In genomic region chr3:107953328-107953755, GRCm38 (mm10) we compare ENCODE assay signal across 8 mouse cellular contexts. TPM values are rescaled to one million over a fixed set of nuclear protein-coding genes. Genes with fewer than 3 reads are reported as not detected.
DNase-seq lines count a peak whose midpoint lies in the region; ATAC-seq and TF ChIP-seq lines count a peak whose summit lies in the region.

No protein-coding gene starts in this region.

- H3K4me2 ChIP-seq in hindbrain, embryonic 12.5 days (replicated peaks): no peak overlapping the region
- no peak overlapping the region for H3K4me2 ChIP-seq in intestine, embryonic 16.5 days (ENCODE audit: low read depth, low read length)
- no peak overlapping the region for H3K4me2 ChIP-seq in limb, embryonic 11.5 days (ENCODE audit: low read depth, severe bottlenecking)
- H3K4me2 ChIP-seq in midbrain, embryonic 15.5 days: no peak overlapping the region

- no peak for TF ChIP-seq POLR2A in testis, adult 2 months (IDR thresholded peaks at IDR 0.05; ENCODE audit: control insufficient read depth, low read depth, low read length)

- peaks cover 7% of the 10 kb centered on the region; the same call in 1 of the 2 replicates for H3K4me1 ChIP-seq in hindbrain, embryonic 10.5 days (replicated peaks)
- no peaks in the 10 kb centered on the region for H3K4me1 ChIP-seq in hindbrain, embryonic 12.5 days
- H3K4me1 ChIP-seq in intestine, embryonic 16.5 days (ENCODE audit: control insufficient read depth, insufficient read depth, low read length): peaks cover 5% of the 10 kb centered on the region; the same call in 1 of the 2 replicates
- H3K4me1 ChIP-seq in limb, embryonic 11.5 days (ENCODE audit: control insufficient read depth, insufficient read depth, low read length): no peaks in the 10 kb centered on the region
- H3K4me1 ChIP-seq in midbrain, embryonic 15.5 days: no peaks in the 10 kb centered on the region
- H3K4me1 ChIP-seq in testis, adult 2 months (ENCODE audit: control insufficient read depth, insufficient read depth, low read length): no peaks in the 10 kb centered on the region; the same call in 1 of the 2 replicates

- no peaks in the 10 kb centered on the region for H3K36me3 ChIP-seq in hindbrain, embryonic 10.5 days
- H3K36me3 ChIP-seq in hindbrain, embryonic 12.5 days: no peaks in the 10 kb centered on the region
- no peaks in the 10 kb centered on the region for H3K36me3 ChIP-seq in intestine, embryonic 16.5 days (ENCODE audit: control insufficient read depth, insufficient read depth, low read length)
- no peaks in the 10 kb centered on the region for H3K36me3 ChIP-seq in limb, embryonic 11.5 days (ENCODE audit: control insufficient read depth, insufficient read depth, low read length)
- no peaks in the 10 kb centered on the region for H3K36me3 ChIP-seq in midbrain, embryonic 15.5 days (replicated peaks)
- no peaks in the 10 kb centered on the region for H3K36me3 ChIP-seq in testis, adult 2 months (ENCODE audit: control insufficient read depth, insufficient read depth, low read length)

- H3K9me3 ChIP-seq in hindbrain, embryonic 10.5 days: no peaks in the 10 kb centered on the region
- no peaks in the 10 kb centered on the region for H3K9me3 ChIP-seq in hindbrain, embryonic 12.5 days (replicated peaks)
- no peaks in the 10 kb centered on the region for H3K9me3 ChIP-seq in intestine, embryonic 16.5 days (ENCODE audit: control insufficient read depth, low read length)
- no peaks in the 10 kb centered on the region for H3K9me3 ChIP-seq in limb, embryonic 11.5 days (ENCODE audit: control insufficient read depth, low read length)
- no peaks in the 10 kb centered on the region for H3K9me3 ChIP-seq in midbrain, embryonic 15.5 days

- no peaks in the 10 kb centered on the region for H3K27me3 ChIP-seq in hindbrain, embryonic 10.5 days (ENCODE audit: insufficient read depth, poor library complexity, severe bottlenecking)
- no peaks in the 10 kb centered on the region for H3K27me3 ChIP-seq in hindbrain, embryonic 12.5 days
- no peaks in the 10 kb centered on the region for H3K27me3 ChIP-seq in intestine, embryonic 16.5 days (replicated peaks; ENCODE audit: control insufficient read depth, insufficient read depth, low read length)
- H3K27me3 ChIP-seq in limb, embryonic 11.5 days (ENCODE audit: control insufficient read depth, insufficient read depth, low read length): no peaks in the 10 kb centered on the region
- H3K27me3 ChIP-seq in midbrain, embryonic 15.5 days (replicated peaks): no peaks in the 10 kb centered on the region
- H3K27me3 ChIP-seq in testis, adult 2 months (ENCODE audit: control insufficient read depth, insufficient read depth, low read length): no peaks in the 10 kb centered on the region

- 21% methylated on average over 6 of the region's 6 CpGs for WGBS in hindbrain, embryonic 10.5 days
- WGBS in hindbrain, embryonic 12.5 days: 26% methylated on average over 6 of the region's 6 CpGs
- 28% methylated on average over 6 of the region's 6 CpGs for WGBS in intestine, embryonic 16.5 days
- WGBS in limb, embryonic 11.5 days: 16% methylated on average over 6 of the region's 6 CpGs
- WGBS in midbrain, embryonic 15.5 days: 23% methylated on average over 6 of the region's 6 CpGs

- peak; percentile 79; the same call in 1 of the 2 replicates for TF ChIP-seq CTCF in testis, adult 2 months (IDR thresholded peaks at IDR 0.05; ENCODE audit: control insufficient read depth, insufficient read depth, insufficient replicate concordance, low read depth, low read length)

- H3K4me3 ChIP-seq in hindbrain, embryonic 10.5 days: no peak overlapping the region
- no peak overlapping the region for H3K4me3 ChIP-seq in hindbrain, embryonic 12.5 days
- no peak overlapping the region for H3K4me3 ChIP-seq in intestine, embryonic 16.5 days (ENCODE audit: low read length)
- H3K4me3 ChIP-seq in limb, embryonic 11.5 days (ENCODE audit: low read depth, low read length): no peak overlapping the region
- no peak overlapping the region for H3K4me3 ChIP-seq in midbrain, embryonic 15.5 days
- H3K4me3 ChIP-seq in testis, adult 2 months (ENCODE audit: control insufficient read depth, low read depth, low read length): no peak overlapping the region

- no peak overlapping the region for H3K9ac ChIP-seq in hindbrain, embryonic 12.5 days
- H3K9ac ChIP-seq in intestine, embryonic 16.5 days (ENCODE audit: low read depth, low read length): no peak overlapping the region
- H3K9ac ChIP-seq in limb, embryonic 11.5 days (ENCODE audit: low read length): no peak overlapping the region
- no peak overlapping the region for H3K9ac ChIP-seq in midbrain, embryonic 15.5 days

- no peak for ATAC-seq in hindbrain, embryonic 12.5 days (ENCODE audit: low FRiP score)
- peak; percentile 68; the same call in 1 of the 2 replicates for ATAC-seq in intestine, embryonic 16.5 days
- no peak for ATAC-seq in limb, embryonic 11.5 days (ENCODE audit: insufficient number of reproducible peaks, low FRiP score, low TSS enrichment, low read depth)
- ATAC-seq in midbrain, embryonic 15.5 days (replicated peaks): peak; percentile 69

- peak; percentile 43 for DNase-seq in hindbrain, embryonic 10.5 days (ENCODE audit: low spot score)
- DNase-seq in cerebellum, adult 9-10 months: peak; percentile 35
- peak; percentile 70 for DNase-seq in gastrocnemius, adult 8-10 months (ENCODE audit: low spot score in 2 of 2)
- DNase-seq in limb, embryonic 11.5 days (ENCODE audit: low spot score): peak; percentile 58

- H3K27ac ChIP-seq in hindbrain, embryonic 10.5 days: no peak overlapping the region
- H3K27ac ChIP-seq in hindbrain, embryonic 12.5 days: no peak overlapping the region
- no peak overlapping the region for H3K27ac ChIP-seq in intestine, embryonic 16.5 days (ENCODE audit: low read length)
- H3K27ac ChIP-seq in limb, embryonic 11.5 days (replicated peaks; ENCODE audit: low read depth, low read length): no peak overlapping the region
- no peak overlapping the region for H3K27ac ChIP-seq in midbrain, embryonic 15.5 days
- peak overlapping the region; percentile 55; the same call in 1 of the 2 replicates for H3K27ac ChIP-seq in testis, adult 2 months (ENCODE audit: control insufficient read depth, insufficient read depth, low read depth, low read length)

RNA-seq across cellular contexts. Expression of gene Gstm6, which starts 9.8 kb away (rescaled TPM):
- 10.8 and 10.9 TPM in 2 replicates for polyA plus RNA-seq in hindbrain, embryonic 10.5 days (2016; fragmentation: Nextera tagmentation; extraction: Ambion mirVana)
- polyA plus RNA-seq in hindbrain, embryonic 12.5 days (2016; fragmentation: Nextera tagmentation; extraction: Ambion mirVana): 6.2 and 7.9 TPM in 2 replicates
- total RNA-seq in gastrocnemius, adult 8-10 months (2022): under 1 TPM in 3 of 4 experiments, not detected in 1; 0.44 to 0.92 (median 0.67) TPM
- 17.9 and 22.0 TPM in 2 replicates for polyA plus RNA-seq in intestine, embryonic 16.5 days (2015; fragmentation: Nextera tagmentation; extraction: Ambion mirVana)
- 4.9 and 5.6 TPM in 2 replicates for polyA plus RNA-seq in limb, embryonic 11.5 days (2014; fragmentation: Nextera tagmentation; extraction: Ambion mirVana)
- polyA plus RNA-seq in midbrain, embryonic 15.5 days (2015; fragmentation: Nextera tagmentation; extraction: Ambion mirVana): 17.5 and 18.9 TPM in 2 replicates
- 59.3 and 78.5 TPM in 2 replicates for polyA plus RNA-seq in testis, adult 2 months (2012; rRNA removed)

RNA-seq across cellular contexts. Expression of gene Gstm3, which starts 15.7 kb away (rescaled TPM):
- polyA plus RNA-seq in hindbrain, embryonic 10.5 days (2016; fragmentation: Nextera tagmentation; extraction: Ambion mirVana): not detected in 2 replicates
- not detected in 2 replicates for polyA plus RNA-seq in hindbrain, embryonic 12.5 days (2016; fragmentation: Nextera tagmentation; extraction: Ambion mirVana)
- not detected for total RNA-seq in gastrocnemius, adult 8-10 months (2022)
- 160 and 183 TPM in 2 replicates for polyA plus RNA-seq in intestine, embryonic 16.5 days (2015; fragmentation: Nextera tagmentation; extraction: Ambion mirVana)
- polyA plus RNA-seq in limb, embryonic 11.5 days (2014; fragmentation: Nextera tagmentation; extraction: Ambion mirVana): not detected in 2 replicates
- polyA plus RNA-seq in midbrain, embryonic 15.5 days (2015; fragmentation: Nextera tagmentation; extraction: Ambion mirVana): 0.25 TPM in 1 of 2 replicates, not detected in the other
- polyA plus RNA-seq in testis, adult 2 months (2012; rRNA removed): 0.19 TPM in 1 of 2 replicates, not detected in the other

RNA-seq across cellular contexts. Expression of gene Gstm7, which starts 21.7 kb away (rescaled TPM):
- polyA plus RNA-seq in hindbrain, embryonic 10.5 days (2016; fragmentation: Nextera tagmentation; extraction: Ambion mirVana): 19.3 and 49.5 TPM in 2 replicates
- 71.9 and 73.7 TPM in 2 replicates for polyA plus RNA-seq in hindbrain, embryonic 12.5 days (2016; fragmentation: Nextera tagmentation; extraction: Ambion mirVana)
- 10 to 100 TPM in 2 of 4 experiments, 1 to 10 TPM in 2; 7.4 to 17.1 (median 10.1) TPM for total RNA-seq in gastrocnemius, adult 8-10 months (2022)
- polyA plus RNA-seq in intestine, embryonic 16.5 days (2015; fragmentation: Nextera tagmentation; extraction: Ambion mirVana): 32.2 and 32.7 TPM in 2 replicates
- polyA plus RNA-seq in limb, embryonic 11.5 days (2014; fragmentation: Nextera tagmentation; extraction: Ambion mirVana): 37.1 and 37.2 TPM in 2 replicates
- polyA plus RNA-seq in midbrain, embryonic 15.5 days (2015; fragmentation: Nextera tagmentation; extraction: Ambion mirVana): 63.6 and 73.0 TPM in 2 replicates
- polyA plus RNA-seq in testis, adult 2 months (2012; rRNA removed): 85.5 and 86.7 TPM in 2 replicates

RNA-seq across cellular contexts. Expression of gene Gstm2, which starts 32.9 kb away (rescaled TPM):
- 20.7 and 25.7 TPM in 2 replicates for polyA plus RNA-seq in hindbrain, embryonic 10.5 days (2016; fragmentation: Nextera tagmentation; extraction: Ambion mirVana)
- polyA plus RNA-seq in hindbrain, embryonic 12.5 days (2016; fragmentation: Nextera tagmentation; extraction: Ambion mirVana): 23.3 and 23.4 TPM in 2 replicates
- 100 to 1,000 TPM in 2 of 4 experiments, 10 to 100 TPM in 2; 78.6 to 144 (median 111) TPM for total RNA-seq in gastrocnemius, adult 8-10 months (2022)
- 207 and 212 TPM in 2 replicates for polyA plus RNA-seq in intestine, embryonic 16.5 days (2015; fragmentation: Nextera tagmentation; extraction: Ambion mirVana)
- polyA plus RNA-seq in limb, embryonic 11.5 days (2014; fragmentation: Nextera tagmentation; extraction: Ambion mirVana): 30.1 and 32.1 TPM in 2 replicates
- polyA plus RNA-seq in midbrain, embryonic 15.5 days (2015; fragmentation: Nextera tagmentation; extraction: Ambion mirVana): 11.0 and 11.5 TPM in 2 replicates
- 246 and 344 TPM in 2 replicates for polyA plus RNA-seq in testis, adult 2 months (2012; rRNA removed)

RNA-seq across cellular contexts. Expression of gene Gstm5, which starts 57.7 kb away (rescaled TPM):
- polyA plus RNA-seq in hindbrain, embryonic 10.5 days (2016; fragmentation: Nextera tagmentation; extraction: Ambion mirVana): 219 and 233 TPM in 2 replicates
- 203 and 230 TPM in 2 replicates for polyA plus RNA-seq in hindbrain, embryonic 12.5 days (2016; fragmentation: Nextera tagmentation; extraction: Ambion mirVana)
- 10 to 100 TPM; 86.8 to 93.3 (median 88.1) TPM for total RNA-seq in gastrocnemius, adult 8-10 months (2022)
- polyA plus RNA-seq in intestine, embryonic 16.5 days (2015; fragmentation: Nextera tagmentation; extraction: Ambion mirVana): 168 and 171 TPM in 2 replicates
- 211 and 220 TPM in 2 replicates for polyA plus RNA-seq in limb, embryonic 11.5 days (2014; fragmentation: Nextera tagmentation; extraction: Ambion mirVana)
- 214 and 222 TPM in 2 replicates for polyA plus RNA-seq in midbrain, embryonic 15.5 days (2015; fragmentation: Nextera tagmentation; extraction: Ambion mirVana)
- polyA plus RNA-seq in testis, adult 2 months (2012; rRNA removed): 2,841 and 3,160 TPM in 2 replicates

Comparison
In these comparisons a context has a peak if more than half of its experiments do, and no peak if none do; other contexts are left out.
1. ATAC-seq: peak in intestine, embryonic 16.5 days (single experiment) and midbrain, embryonic 15.5 days (single experiment); none in hindbrain, embryonic 12.5 days (single experiment) and limb, embryonic 11.5 days (single experiment).
2. RNA of gene Gstm3, which starts 15.7 kb away (polyA plus RNA-seq): 160 to 183 TPM in intestine, embryonic 16.5 days; 0.25 TPM in midbrain, embryonic 15.5 days, 0.19 TPM in testis, adult 2 months, not detected in hindbrain, embryonic 12.5 days, not detected in hindbrain, embryonic 10.5 days and not detected in limb, embryonic 11.5 days; every median in the first group is over 100 times any median in the second.
3. Peak in every context shown above with its lines, with median percentiles within 50 percentile points of each other: DNase-seq.